Mouse (Mus musculus) G1E (cell line): ENCODE measurements around the gene Vmn2r115.

Experiments
- CTCF ChIP-seq: IDR thresholded peaks from 2 replicates; pipeline ENCODE4 v1.5.1; 2012; ENCODE audit warnings: low read depth, low read length, inconsistent platforms, mixed read lengths
- GATA1 ChIP-seq: IDR thresholded peaks from 2 replicates; pipeline ENCODE4 v1.6.1; 2012; ENCODE audit warnings: borderline replicate concordance, low read length, inconsistent platforms, mixed read lengths
- GATA2 ChIP-seq: IDR thresholded peaks from 2 replicates; pipeline ENCODE4 v1.6.1; 2012; ENCODE audit warnings: low read depth, low read length, inconsistent platforms, borderline replicate concordance

- no peak for TF ChIP-seq CTCF
- no peak for TF ChIP-seq GATA2
- TF ChIP-seq GATA1: no peak
Measured at GRCm38 (mm10) chr17:23351644-23352043, 8.1 kb downstream of the Vmn2r115 start.
